Mouse (Mus musculus) frontal cortex, postnatal 25 days (tissue): ENCODE data around the gene Rpusd4.
A peak's percentile ranks its signal among the peaks of the same experiment; 100 is the strongest.

ENCODE experiments used
- DNase-seq, 2 experiments: peaks; one replicate each; pipeline ENCODE4 v3.0.0; 2022; ENCODE audit warnings: low spot score in 2 of 2

The Rpusd4 gene

GRCm38 (mm10) chr9:35267146-35267975 lies at the start of gene Rpusd4, which contains the start of gene Fam118b:
Gene Rpusd4 (plus strand): TSS chr9:35267865.
Gene Fam118b (minus strand): TSS chr9:35267805.
- DNase-seq = peak; percentile 83 to 87

GRCm38 (mm10) chr9:35217963-35218362 lies 49.7 kb upstream of the Rpusd4 start:
- DNase-seq = no peak

GRCm38 (mm10) chr9:35223466-35223865 lies 44.2 kb upstream of the Rpusd4 start:
- DNase-seq = no peak

- no peak for DNase-seq
Measured at GRCm38 (mm10) chr9:35228671-35229070, 39.0 kb upstream of the Rpusd4 start.

- DNase-seq = no peak
Measured at GRCm38 (mm10) chr9:35235996-35236395, 31.7 kb upstream of the Rpusd4 start.

- no peak for DNase-seq
Measured at GRCm38 (mm10) chr9:35238371-35238770, 29.3 kb upstream of the Rpusd4 start.

- DNase-seq = no peak
Measured at GRCm38 (mm10) chr9:35238915-35239571, 28.6 kb upstream of the Rpusd4 start.

GRCm38 (mm10) chr9:35239734-35240133 lies 27.9 kb upstream of the Rpusd4 start:
- DNase-seq = no peak

- DNase-seq = no peak
Measured at GRCm38 (mm10) chr9:35247405-35247804, 20.3 kb upstream of the Rpusd4 start.

- no peak for DNase-seq
Measured at GRCm38 (mm10) chr9:35249476-35249875, 18.2 kb upstream of the Rpusd4 start.

GRCm38 (mm10) chr9:35257365-35257764 lies 10.3 kb upstream of the Rpusd4 start:
- no peak for DNase-seq

GRCm38 (mm10) chr9:35262418-35262817 lies 5.2 kb upstream of the Rpusd4 start:
- no peak for DNase-seq

- no peak for DNase-seq
Measured at GRCm38 (mm10) chr9:35263431-35263830, 4.2 kb upstream of the Rpusd4 start.

GRCm38 (mm10) chr9:35264509-35264908 lies 3.2 kb upstream of the Rpusd4 start:
- DNase-seq = no peak

GRCm38 (mm10) chr9:35267976-35268715 lies 481 bp downstream of the Rpusd4 start:
- DNase-seq = no peak

GRCm38 (mm10) chr9:35277855-35278365 lies 10.2 kb downstream of the Rpusd4 start:
- no peak for DNase-seq

- no peak for DNase-seq
Measured at GRCm38 (mm10) chr9:35278451-35278850, 10.8 kb downstream of the Rpusd4 start.

GRCm38 (mm10) chr9:35282006-35282850 lies 14.6 kb downstream of the Rpusd4 start:
- DNase-seq = peak; percentile 36 to 60

GRCm38 (mm10) chr9:35282851-35283200 lies 15.2 kb downstream of the Rpusd4 start:
- DNase-seq = no peak

- DNase-seq = no peak
Measured at GRCm38 (mm10) chr9:35283415-35284069, 15.9 kb downstream of the Rpusd4 start.

GRCm38 (mm10) chr9:35284351-35284750 lies 16.7 kb downstream of the Rpusd4 start:
- no peak for DNase-seq
